Mouse (Mus musculus): ENCODE measurements around the gene Hal. TPM values are rescaled to one million over a fixed set of nuclear protein-coding genes. Genes with fewer than 3 reads are reported as not detected.
"Not testable (repeated sequence)": the region's sequence is repeated elsewhere in the genome, so short reads cannot be mapped to it uniquely, and the experiment has no call there.

Hal gene
- polyA plus RNA-seq, 1 experiment from 2014 or later, result 0.14 TPM

GRCm38 (mm10) chr10:93543176-93543575, 54.6 kb downstream of the Hal start:
- H3K4me3 ChIP-seq (replicated peaks), result no peak overlapping the region
- H3K27me3 ChIP-seq, result 0 out of 2 replicates have a peak, but pooled peaks cover 4% of the 10 kb centered on the region
- H3K9ac ChIP-seq, result no peak overlapping the region
- no peak for ATAC-seq (replicated peaks; ENCODE audit: low FRiP score)
- 50% methylated on average over 6 of the region's 6 CpGs for WGBS
- no peak overlapping the region for H3K4me2 ChIP-seq
- H3K27ac ChIP-seq, result no peak overlapping the region
- no peaks in the 10 kb centered on the region for H3K9me3 ChIP-seq (replicated peaks)
- H3K4me1 ChIP-seq, result peaks cover 17% of the 10 kb centered on the region
- H3K36me3 ChIP-seq, result no peaks in the 10 kb centered on the region

- no peak for ATAC-seq (replicated peaks; ENCODE audit: low FRiP score)
- Histone ChIP-seq H3K9me3 (replicated peaks) (no peaks in the 10 kb centered on the region), H3K4me3 (replicated peaks) (no peak overlapping the region), H3K4me2 (no peak overlapping the region), H3K27me3 (no peaks in the 10 kb centered on the region), H3K4me1 (peaks cover 14% of the 10 kb centered on the region), H3K9ac (no peak overlapping the region), H3K27ac (no peak overlapping the region), H3K36me3 (no peaks in the 10 kb centered on the region)
- WGBS, result 64% methylated on average over 5 of the region's 5 CpGs
Measured at GRCm38 (mm10) chr10:93544172-93544571, 55.6 kb downstream of the Hal start.

DNA sequence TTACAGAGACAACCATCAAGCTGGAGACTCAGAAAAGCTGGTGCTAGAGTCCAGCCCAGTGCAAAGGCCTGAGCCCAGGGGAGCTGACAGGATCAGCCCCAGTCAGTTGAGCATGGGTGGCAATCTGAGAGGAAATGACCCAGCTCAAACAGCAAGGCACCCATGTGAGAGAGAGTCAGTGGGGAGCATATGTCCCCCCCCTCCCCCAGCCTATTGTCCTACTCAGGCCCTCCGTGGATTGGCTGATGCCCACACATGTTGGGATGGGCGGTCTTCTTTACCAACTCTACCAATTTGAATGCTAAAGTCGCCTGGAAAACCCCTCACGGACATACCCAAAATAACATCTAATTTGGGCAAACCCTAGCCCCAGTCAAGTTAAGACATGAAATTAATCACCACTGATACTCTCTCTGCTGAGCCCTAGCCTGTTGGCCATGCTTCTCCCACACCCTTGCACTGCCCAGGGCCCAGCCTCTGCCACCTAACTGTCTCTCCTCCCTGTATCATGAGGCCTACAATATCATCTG, 59.2 kb downstream of the Hal start:
- Histone ChIP-seq H3K9me3 (replicated peaks) (no peaks in the 10 kb centered on the region), H3K9ac (no peak overlapping the region), H3K4me2 (no peak overlapping the region), H3K27me3 (no peaks in the 10 kb centered on the region), H3K4me3 (replicated peaks) (no peak overlapping the region), H3K4me1 (no peaks in the 10 kb centered on the region), H3K27ac (no peak overlapping the region), H3K36me3 (no peaks in the 10 kb centered on the region)
- no peak for ATAC-seq (replicated peaks; ENCODE audit: low FRiP score)
- WGBS, result 91% methylated on average over 4 of the region's 4 CpGs

DNA sequence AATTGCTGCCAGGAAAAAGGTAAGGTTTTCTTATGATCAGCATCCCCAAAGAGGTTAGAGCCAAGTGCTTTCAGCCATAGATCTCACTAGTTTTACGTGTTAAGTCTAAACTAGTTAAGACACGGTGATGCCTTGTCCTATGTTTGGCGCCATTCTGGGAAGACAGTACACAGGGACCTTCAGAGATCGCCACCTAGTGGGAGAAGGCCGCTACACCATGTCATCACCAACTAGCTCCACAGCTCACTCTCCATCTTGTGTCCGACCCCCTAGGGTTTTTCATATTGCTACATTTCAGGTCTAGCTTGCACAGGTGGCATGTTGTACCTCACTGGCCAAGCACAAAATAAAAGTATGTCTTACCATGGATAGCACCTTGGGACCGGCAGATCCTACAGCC, 60.4 kb downstream of the Hal start:
- WGBS, result 14% methylated on average over 7 of the region's 7 CpGs
- Histone ChIP-seq H3K4me1 (no peaks in the 10 kb centered on the region), H3K27ac (no peak overlapping the region), H3K9ac (no peak overlapping the region), H3K4me3 (replicated peaks) (no peak overlapping the region), H3K27me3 (no peaks in the 10 kb centered on the region), H3K4me2 (no peak overlapping the region), H3K9me3 (replicated peaks) (no peaks in the 10 kb centered on the region), H3K36me3 (no peaks in the 10 kb centered on the region)
- no peak; the same call in 1 of the 2 replicates for ATAC-seq (replicated peaks; ENCODE audit: low FRiP score)

GRCm38 (mm10) chr10:93549821-93550220, 61.3 kb downstream of the Hal start:
- Histone ChIP-seq H3K27me3 (0 out of 2 replicates have a peak, but pooled peaks cover 1% of the 10 kb centered on the region), H3K9me3 (replicated peaks) (no peaks in the 10 kb centered on the region), H3K9ac (no peak overlapping the region), H3K27ac (no peak overlapping the region), H3K36me3 (no peaks in the 10 kb centered on the region), H3K4me1 (no peaks in the 10 kb centered on the region), H3K4me2 (no peak overlapping the region), H3K4me3 (replicated peaks) (no peak overlapping the region)
- ATAC-seq (replicated peaks; ENCODE audit: low FRiP score), result no peak
- WGBS, result 76% methylated on average over 10 of the region's 10 CpGs

GRCm38 (mm10) chr10:93552596-93552995, 64.0 kb downstream of the Hal start:
- no peak overlapping the region for H3K27ac ChIP-seq
- 83% methylated on average over 8 of the region's 8 CpGs for WGBS

GRCm38 (mm10) chr10:93557971-93558370, 69.4 kb downstream of the Hal start:
- 67% methylated on average over 2 of the region's 2 CpGs for WGBS
- H3K9ac ChIP-seq; H3K4me2 ChIP-seq; ATAC-seq (replicated peaks; ENCODE audit: low FRiP score); H3K9me3 ChIP-seq (replicated peaks); H3K4me3 ChIP-seq (replicated peaks); H3K4me1 ChIP-seq; H3K27me3 ChIP-seq; H3K36me3 ChIP-seq; H3K27ac ChIP-seq: not testable (repeated sequence)

More at GRCm38 (mm10) chr10:93552596-93552995, 64.0 kb downstream of the Hal start:
- no peaks in the 10 kb centered on the region for H3K4me1 ChIP-seq
- no peak overlapping the region for H3K4me2 ChIP-seq
- H3K9me3 ChIP-seq (replicated peaks), result no peaks in the 10 kb centered on the region
- ATAC-seq (replicated peaks; ENCODE audit: low FRiP score), result no peak
- H3K36me3 ChIP-seq, result no peaks in the 10 kb centered on the region
- no peak overlapping the region for H3K9ac ChIP-seq
- 0 out of 2 replicates have a peak, but pooled peaks cover 3% of the 10 kb centered on the region for H3K27me3 ChIP-seq
- no peak overlapping the region for H3K4me3 ChIP-seq (replicated peaks)

GRCm38 (mm10) chr10:93559786-93560185, 71.2 kb downstream of the Hal start:
- no peaks in the 10 kb centered on the region for H3K9me3 ChIP-seq (replicated peaks)
- H3K4me3 ChIP-seq (replicated peaks), result no peak overlapping the region
- H3K27ac ChIP-seq, result no peak overlapping the region
- H3K4me2 ChIP-seq, result no peak overlapping the region
- H3K4me1 ChIP-seq, result no peaks in the 10 kb centered on the region; the same call in 1 of the 2 replicates
- ATAC-seq (replicated peaks; ENCODE audit: low FRiP score), result 0 out of 2 replicates have a peak, but pooled peaks have one; percentile 29
- H3K27me3 ChIP-seq, result 0 out of 2 replicates have a peak, but pooled peaks cover 3% of the 10 kb centered on the region
- no peak overlapping the region for H3K9ac ChIP-seq
- WGBS, result 54% methylated on average over 9 of the region's 9 CpGs
- no peaks in the 10 kb centered on the region for H3K36me3 ChIP-seq

DNA sequence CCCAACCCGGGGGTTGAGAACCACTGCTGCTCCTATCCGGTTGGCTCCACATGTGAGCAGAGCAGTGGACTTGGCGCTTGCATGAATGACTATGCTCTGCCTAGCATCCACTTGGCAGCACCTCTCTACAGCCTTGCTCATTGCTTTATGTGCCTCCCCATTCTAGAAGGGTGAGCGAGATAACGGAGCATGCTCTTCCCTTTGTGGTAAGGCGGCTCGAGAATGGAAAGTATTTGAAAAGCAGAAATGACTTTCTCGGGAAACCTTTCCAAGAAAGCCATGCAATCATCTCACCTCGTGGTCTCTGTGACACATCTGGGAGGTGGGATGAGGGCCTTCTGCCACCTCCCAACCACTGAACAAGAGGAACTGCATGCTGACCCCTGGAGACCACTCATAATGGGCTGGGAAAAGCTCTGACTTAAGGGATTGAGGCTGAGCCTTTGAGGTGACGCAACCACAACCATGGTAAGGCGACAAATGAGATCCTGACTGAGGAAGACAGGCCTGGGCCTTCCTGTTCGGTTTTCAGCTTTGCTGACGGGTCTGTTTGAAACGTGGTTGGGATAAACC, 76.0 kb downstream of the Hal start:
- ATAC-seq (replicated peaks; ENCODE audit: low FRiP score), result no peak
- Histone ChIP-seq H3K9me3 (replicated peaks) (no peaks in the 10 kb centered on the region), H3K27me3 (no peaks in the 10 kb centered on the region), H3K9ac (no peak overlapping the region), H3K4me3 (replicated peaks) (no peak overlapping the region), H3K36me3 (no peaks in the 10 kb centered on the region), H3K27ac (no peak overlapping the region), H3K4me1 (no peaks in the 10 kb centered on the region; the same call in 1 of the 2 replicates), H3K4me2 (no peak overlapping the region)
- WGBS, result 88% methylated on average over 14 of the region's 14 CpGs

DNA sequence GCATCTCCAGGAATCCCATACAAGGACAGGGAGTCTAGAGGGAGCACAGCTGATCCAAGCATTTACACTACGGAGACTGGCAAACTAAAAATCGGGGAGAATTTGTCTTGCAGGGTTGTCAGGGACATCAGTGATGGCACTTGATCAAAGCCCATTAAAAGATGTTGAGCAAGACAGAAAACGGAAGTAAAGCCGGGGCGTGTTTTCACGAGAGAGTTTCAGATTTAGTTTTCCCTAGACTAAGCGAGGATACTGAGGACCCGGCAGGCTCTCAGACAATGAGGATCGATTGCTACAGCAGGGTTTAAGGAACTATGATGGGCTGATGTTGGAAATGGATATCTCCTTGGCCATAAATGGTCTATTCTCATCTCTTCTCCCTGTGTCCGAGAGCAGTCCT, 78.5 kb downstream of the Hal start:
- H3K27ac ChIP-seq, result no peak overlapping the region
- ATAC-seq (replicated peaks; ENCODE audit: low FRiP score), result no peak
- no peak overlapping the region for H3K4me2 ChIP-seq
- no peaks in the 10 kb centered on the region for H3K36me3 ChIP-seq
- no peaks in the 10 kb centered on the region for H3K4me1 ChIP-seq
- H3K4me3 ChIP-seq (replicated peaks), result no peak overlapping the region
- H3K9ac ChIP-seq, result no peak overlapping the region
- WGBS, result 83% methylated on average over 10 of the region's 10 CpGs
- no peaks in the 10 kb centered on the region for H3K27me3 ChIP-seq
- H3K9me3 ChIP-seq (replicated peaks), result no peaks in the 10 kb centered on the region

DNA sequence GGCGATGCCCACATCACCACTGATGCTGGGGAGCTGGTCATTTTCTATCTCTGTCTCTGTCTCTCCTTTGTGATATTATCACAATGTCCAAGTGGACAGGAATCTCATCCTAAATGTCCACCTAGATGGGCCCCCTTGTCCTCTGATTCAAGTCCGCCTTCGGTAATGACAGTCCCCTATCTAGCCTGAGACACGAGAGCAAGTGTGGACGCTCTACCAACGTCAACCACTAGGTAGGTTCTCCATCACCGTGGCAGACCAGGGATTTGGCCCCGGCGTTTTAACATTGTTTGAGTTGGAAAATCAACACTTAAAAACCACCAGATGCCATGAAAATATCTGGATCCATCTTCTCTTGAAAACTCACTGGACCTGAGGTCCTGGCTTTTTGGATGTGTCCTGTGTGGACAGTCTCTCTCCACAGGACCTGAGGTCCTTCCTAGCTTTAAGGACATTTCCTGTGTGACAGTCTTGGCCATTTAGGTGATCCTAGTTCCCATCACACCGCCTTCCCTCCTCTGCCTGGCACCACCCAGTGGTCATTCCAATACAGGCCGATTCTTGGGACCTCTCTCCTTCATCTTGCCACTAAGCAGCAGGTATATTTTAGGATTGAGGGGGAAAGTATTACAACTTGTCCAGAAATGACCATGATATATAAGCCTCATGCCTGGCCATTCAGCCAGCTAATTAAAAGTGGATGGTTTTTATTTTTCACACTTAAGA, 79.4 kb downstream of the Hal start:
- no peak overlapping the region for H3K9ac ChIP-seq
- no peak for ATAC-seq (replicated peaks; ENCODE audit: low FRiP score)
- no peak overlapping the region for H3K27ac ChIP-seq
- 86% methylated on average over 11 of the region's 11 CpGs for WGBS
- no peaks in the 10 kb centered on the region for H3K36me3 ChIP-seq
- no peaks in the 10 kb centered on the region for H3K9me3 ChIP-seq (replicated peaks)
- no peaks in the 10 kb centered on the region for H3K4me1 ChIP-seq
- H3K4me3 ChIP-seq (replicated peaks), result no peak overlapping the region
- H3K27me3 ChIP-seq, result no peaks in the 10 kb centered on the region
- no peak overlapping the region for H3K4me2 ChIP-seq

- 87% methylated on average over 6 of the region's 6 CpGs for WGBS
- no peaks in the 10 kb centered on the region for H3K4me1 ChIP-seq
- H3K9ac ChIP-seq, result no peak overlapping the region
- no peak overlapping the region for H3K4me2 ChIP-seq
- no peak for ATAC-seq (replicated peaks; ENCODE audit: low FRiP score)
- H3K36me3 ChIP-seq, result no peaks in the 10 kb centered on the region
- H3K27ac ChIP-seq, result no peak overlapping the region
- H3K4me3 ChIP-seq (replicated peaks), result no peak overlapping the region
- H3K9me3 ChIP-seq (replicated peaks), result no peaks in the 10 kb centered on the region
- H3K27me3 ChIP-seq, result no peaks in the 10 kb centered on the region
Measured at GRCm38 (mm10) chr10:93568671-93569070, 80.1 kb downstream of the Hal start.
